Mouse (Mus musculus): Measurements from ENCODE around the gene Hs2st1. TPM values are rescaled to one million over a fixed set of nuclear protein-coding genes. Genes with fewer than 3 reads are reported as not detected.

The Hs2st1 gene
- polyA plus RNA-seq, 1 experiment from 2014 or later, result 18.3 TPM

- Histone ChIP-seq H3K27ac (ENCODE audit: low read depth, low read length) (no peak overlapping the region), H3K4me3 (ENCODE audit: low read depth, low read length) (no peak overlapping the region), H3K9ac (ENCODE audit: low read length) (no peak overlapping the region), H3K36me3 (ENCODE audit: control insufficient read depth, insufficient read depth, low read length) (peaks cover 11% of the 10 kb centered on the region; the same call in 1 of the 2 replicates), H3K4me1 (ENCODE audit: control insufficient read depth, insufficient read depth, low read length) (no peaks in the 10 kb centered on the region), H3K27me3 (replicated peaks; ENCODE audit: control insufficient read depth, insufficient read depth, low read length) (no peaks in the 10 kb centered on the region), H3K4me2 (ENCODE audit: low read length) (no peak overlapping the region), H3K9me3 (replicated peaks; ENCODE audit: control insufficient read depth, low read length) (no peaks in the 10 kb centered on the region)
- DNase-seq (ENCODE audit: low spot score) (no peak), ATAC-seq (no peak)
- 95% methylated on average over 16 of the region's 16 CpGs for WGBS
Measured at GRCm38 (mm10) chr3:144435281-144435680, 134.7 kb downstream of the Hs2st1 start.

DNA sequence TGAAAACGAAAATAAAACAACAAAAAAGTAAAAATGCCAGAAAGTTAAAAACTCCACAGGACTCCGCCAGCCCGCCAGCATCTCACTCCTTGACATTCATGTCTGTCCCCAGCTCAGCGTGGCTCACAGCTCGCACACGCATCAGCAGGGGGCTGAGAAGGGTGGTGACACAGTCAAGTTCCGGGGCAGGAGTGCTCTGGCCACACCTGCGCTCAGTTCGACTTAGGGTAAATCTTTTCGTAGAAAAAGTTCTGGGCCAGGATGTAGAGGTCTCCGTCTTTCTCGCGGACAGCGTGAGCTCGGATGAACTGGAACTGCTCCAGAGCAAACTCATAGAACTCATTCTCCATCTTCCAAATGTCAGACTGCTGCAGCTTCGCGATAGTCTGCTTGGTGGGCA, 135.7 kb downstream of the Hs2st1 start:
- no peak for ATAC-seq
- DNase-seq (ENCODE audit: low spot score), result no peak
- H3K4me3 ChIP-seq (ENCODE audit: low read depth, low read length), result no peak overlapping the region
- H3K9ac ChIP-seq (ENCODE audit: low read length), result no peak overlapping the region
- 94% methylated on average over 17 of the region's 17 CpGs for whole genome bisulfite sequencing
- peaks cover 11% of the 10 kb centered on the region; the same call in 1 of the 2 replicates for H3K36me3 ChIP-seq (ENCODE audit: control insufficient read depth, insufficient read depth, low read length)
- no peak overlapping the region for H3K27ac ChIP-seq (ENCODE audit: low read depth, low read length)
- no peaks in the 10 kb centered on the region for H3K9me3 ChIP-seq (replicated peaks; ENCODE audit: control insufficient read depth, low read length)
- no peaks in the 10 kb centered on the region for H3K27me3 ChIP-seq (replicated peaks; ENCODE audit: control insufficient read depth, insufficient read depth, low read length)
- no peaks in the 10 kb centered on the region for H3K4me1 ChIP-seq (ENCODE audit: control insufficient read depth, insufficient read depth, low read length)
- no peak overlapping the region for H3K4me2 ChIP-seq (ENCODE audit: low read length)

DNA sequence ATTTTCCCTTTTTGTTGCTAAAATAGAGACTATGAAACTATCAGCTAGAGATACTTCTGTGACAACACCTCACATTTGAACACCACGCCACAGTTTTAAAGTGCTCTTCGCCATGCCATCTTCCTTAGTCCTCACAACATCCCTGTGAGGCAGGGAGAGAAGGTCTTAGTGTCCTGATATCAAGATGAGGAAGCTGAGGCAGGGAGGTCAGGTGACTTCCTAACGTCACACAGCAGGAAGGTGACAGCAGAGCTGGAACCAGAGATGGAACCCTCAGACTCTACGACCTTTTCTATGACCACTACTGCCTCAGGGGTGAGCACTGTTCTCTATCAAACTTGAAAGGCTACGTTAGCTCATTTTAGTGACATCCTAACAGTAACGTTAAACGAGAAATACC, 136.9 kb downstream of the Hs2st1 start:
- no peaks in the 10 kb centered on the region for H3K27me3 ChIP-seq (replicated peaks; ENCODE audit: control insufficient read depth, insufficient read depth, low read length)
- H3K9ac ChIP-seq (ENCODE audit: low read length), result no peak overlapping the region
- no peaks in the 10 kb centered on the region for H3K9me3 ChIP-seq (replicated peaks; ENCODE audit: control insufficient read depth, low read length)
- no peak for ATAC-seq
- no peak overlapping the region for H3K4me2 ChIP-seq (ENCODE audit: low read length)
- 95% methylated on average over 7 of the region's 7 CpGs for WGBS
- no peaks in the 10 kb centered on the region for H3K4me1 ChIP-seq (ENCODE audit: control insufficient read depth, insufficient read depth, low read length)
- H3K4me3 ChIP-seq (ENCODE audit: low read depth, low read length), result no peak overlapping the region
- no peak overlapping the region for H3K27ac ChIP-seq (ENCODE audit: low read depth, low read length)
- no peak for DNase-seq (ENCODE audit: low spot score)
- H3K36me3 ChIP-seq (ENCODE audit: control insufficient read depth, insufficient read depth, low read length), result peaks cover 7% of the 10 kb centered on the region; the same call in 1 of the 2 replicates

DNA sequence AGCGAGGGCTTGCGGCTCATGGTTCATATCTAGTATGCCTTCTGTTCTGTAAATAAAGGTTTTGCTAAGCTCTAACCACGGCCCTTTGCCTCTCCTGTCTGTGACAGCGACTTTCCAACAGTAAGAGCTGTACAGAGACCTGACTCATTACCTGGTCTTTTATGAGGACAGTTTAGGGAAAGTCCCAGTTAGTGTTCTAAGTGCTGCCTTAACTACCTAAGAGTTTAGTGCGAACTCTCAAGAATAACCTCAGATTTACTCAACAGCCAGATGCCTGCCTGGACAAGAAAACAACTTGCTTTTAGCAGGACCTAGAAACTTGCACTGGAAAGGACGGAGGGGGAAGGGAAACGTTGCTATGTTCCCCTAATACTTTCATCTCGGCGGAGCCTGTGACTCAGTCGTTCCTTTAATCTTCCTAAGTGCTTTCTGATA, 137.8 kb downstream of the Hs2st1 start:
- DNase-seq (ENCODE audit: low spot score), result no peak
- ATAC-seq, result no peak
- Histone ChIP-seq H3K4me1 (ENCODE audit: control insufficient read depth, insufficient read depth, low read length) (no peaks in the 10 kb centered on the region), H3K36me3 (ENCODE audit: control insufficient read depth, insufficient read depth, low read length) (peaks cover 7% of the 10 kb centered on the region; the same call in 1 of the 2 replicates), H3K9ac (ENCODE audit: low read length) (no peak overlapping the region), H3K27ac (ENCODE audit: low read depth, low read length) (no peak overlapping the region), H3K9me3 (replicated peaks; ENCODE audit: control insufficient read depth, low read length) (no peaks in the 10 kb centered on the region), H3K4me3 (ENCODE audit: low read depth, low read length) (no peak overlapping the region), H3K27me3 (replicated peaks; ENCODE audit: control insufficient read depth, insufficient read depth, low read length) (no peaks in the 10 kb centered on the region), H3K4me2 (ENCODE audit: low read length) (no peak overlapping the region)
- 88% methylated on average over 10 of the region's 10 CpGs for WGBS

DNA sequence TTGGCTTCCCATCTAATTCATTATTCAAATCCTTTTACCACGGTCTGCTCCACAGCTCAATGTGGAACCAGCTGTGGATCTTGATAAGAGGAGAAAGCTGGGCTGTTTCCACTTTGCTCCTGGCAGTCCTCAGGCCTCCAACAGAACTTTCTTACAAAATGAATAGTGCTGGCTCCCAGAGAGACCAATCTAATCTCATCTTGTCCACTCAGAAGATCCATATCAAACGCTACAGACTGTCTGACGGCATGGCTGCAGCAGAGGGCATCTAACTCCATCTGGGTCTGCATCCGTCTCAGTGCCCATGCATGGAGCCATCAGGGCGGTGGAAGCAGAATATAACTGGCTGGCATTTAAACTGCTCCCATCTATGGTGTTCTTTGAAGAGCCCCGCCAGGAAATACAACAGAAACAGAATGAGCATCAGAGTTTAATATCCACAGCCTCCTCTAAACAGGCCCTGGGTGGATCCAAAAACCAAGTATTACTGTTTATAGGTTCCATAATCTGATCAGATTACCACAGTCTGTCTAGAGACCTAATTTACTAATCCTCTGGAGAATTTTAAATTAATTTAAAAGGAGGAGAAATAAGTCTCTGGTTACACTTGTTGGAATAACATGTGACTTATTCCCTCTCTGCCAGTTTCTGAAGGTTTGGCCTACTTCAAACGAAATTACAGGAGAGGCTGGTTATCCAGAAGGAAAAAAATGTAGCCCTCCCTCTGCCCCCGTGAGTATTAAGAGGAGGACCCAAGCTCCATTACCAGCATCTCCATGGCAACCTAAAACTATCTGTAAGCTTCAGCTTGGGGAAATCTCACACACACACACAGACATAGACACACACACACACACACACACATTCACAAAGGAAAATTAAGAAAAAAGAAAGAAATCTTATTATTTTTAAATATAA, 141.2 kb downstream of the Hs2st1 start:
- no peak for ATAC-seq

DNA sequence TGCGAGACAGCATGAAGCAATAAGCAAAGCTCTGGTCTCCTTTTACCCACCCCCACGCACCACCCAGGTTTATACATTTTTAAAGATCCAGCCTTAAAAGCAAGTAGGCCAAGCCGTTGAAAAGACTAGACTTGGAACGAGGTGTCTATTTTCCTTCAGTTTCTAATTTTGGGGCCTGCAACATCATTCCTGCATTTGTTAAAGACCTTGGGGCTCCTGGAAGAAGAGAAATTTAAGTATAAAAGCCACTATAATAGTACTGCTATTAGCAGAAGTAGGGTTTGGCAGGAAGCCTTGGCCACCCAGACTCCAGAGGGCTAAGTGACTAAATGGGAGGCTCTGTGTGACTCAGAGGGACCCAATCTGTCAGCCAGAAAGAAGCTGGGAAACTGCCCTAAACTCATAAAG, 144.9 kb downstream of the Hs2st1 start:
- no peak overlapping the region for H3K4me3 ChIP-seq (ENCODE audit: low read depth, low read length)
- H3K27ac ChIP-seq (ENCODE audit: low read depth, low read length), result no peak overlapping the region
- no peaks in the 10 kb centered on the region for H3K9me3 ChIP-seq (replicated peaks; ENCODE audit: control insufficient read depth, low read length)
- no peak overlapping the region for H3K4me2 ChIP-seq (ENCODE audit: low read length)
- H3K36me3 ChIP-seq (ENCODE audit: control insufficient read depth, insufficient read depth, low read length), result peaks cover 5% of the 10 kb centered on the region; the same call in 1 of the 2 replicates
- H3K27me3 ChIP-seq (replicated peaks; ENCODE audit: control insufficient read depth, insufficient read depth, low read length), result no peaks in the 10 kb centered on the region
- no peak overlapping the region for H3K9ac ChIP-seq (ENCODE audit: low read length)
- WGBS, result 58% methylated on average over 4 of the region's 4 CpGs
- ATAC-seq (peak; percentile 32), DNase-seq (ENCODE audit: low spot score) (peak; percentile 68)
- peaks cover 10% of the 10 kb centered on the region; the same call in 1 of the 2 replicates for H3K4me1 ChIP-seq (ENCODE audit: control insufficient read depth, insufficient read depth, low read length)

More for the DNA sequence above, 141.2 kb downstream of the Hs2st1 start:
- Histone ChIP-seq H3K9ac (ENCODE audit: low read length) (no peak overlapping the region), H3K4me2 (ENCODE audit: low read length) (no peak overlapping the region), H3K4me3 (ENCODE audit: low read depth, low read length) (no peak overlapping the region), H3K4me1 (ENCODE audit: control insufficient read depth, insufficient read depth, low read length) (peaks cover 6% of the 10 kb centered on the region; the same call in 1 of the 2 replicates), H3K27ac (ENCODE audit: low read depth, low read length) (no peak overlapping the region), H3K27me3 (replicated peaks; ENCODE audit: control insufficient read depth, insufficient read depth, low read length) (no peaks in the 10 kb centered on the region), H3K9me3 (replicated peaks; ENCODE audit: control insufficient read depth, low read length) (no peaks in the 10 kb centered on the region), H3K36me3 (ENCODE audit: control insufficient read depth, insufficient read depth, low read length) (peaks cover 5% of the 10 kb centered on the region; the same call in 1 of the 2 replicates)
- WGBS, result 75% methylated on average over 8 of the region's 8 CpGs
- DNase-seq (ENCODE audit: low spot score), result no peak

GRCm38 (mm10) chr3:144421404-144422180, 148.4 kb downstream of the Hs2st1 start:
- H3K9ac ChIP-seq (ENCODE audit: low read length), result no peak overlapping the region
- DNase-seq (ENCODE audit: low spot score) (peak; percentile 49), ATAC-seq (peak; percentile 28; the same call in 1 of the 2 replicates)
- H3K9me3 ChIP-seq (replicated peaks; ENCODE audit: control insufficient read depth, low read length), result no peaks in the 10 kb centered on the region
- peaks cover 10% of the 10 kb centered on the region; the same call in 1 of the 2 replicates for H3K4me1 ChIP-seq (ENCODE audit: control insufficient read depth, insufficient read depth, low read length)
- 36% methylated on average over 7 of the region's 7 CpGs for WGBS
- H3K36me3 ChIP-seq (ENCODE audit: control insufficient read depth, insufficient read depth, low read length), result peaks cover 2% of the 10 kb centered on the region; the same call in 1 of the 2 replicates
- H3K4me2 ChIP-seq (ENCODE audit: low read length), result no peak overlapping the region
- no peak overlapping the region for H3K4me3 ChIP-seq (ENCODE audit: low read depth, low read length)
- no peak overlapping the region for H3K27ac ChIP-seq (ENCODE audit: low read depth, low read length)
- H3K27me3 ChIP-seq (replicated peaks; ENCODE audit: control insufficient read depth, insufficient read depth, low read length), result no peaks in the 10 kb centered on the region

DNA sequence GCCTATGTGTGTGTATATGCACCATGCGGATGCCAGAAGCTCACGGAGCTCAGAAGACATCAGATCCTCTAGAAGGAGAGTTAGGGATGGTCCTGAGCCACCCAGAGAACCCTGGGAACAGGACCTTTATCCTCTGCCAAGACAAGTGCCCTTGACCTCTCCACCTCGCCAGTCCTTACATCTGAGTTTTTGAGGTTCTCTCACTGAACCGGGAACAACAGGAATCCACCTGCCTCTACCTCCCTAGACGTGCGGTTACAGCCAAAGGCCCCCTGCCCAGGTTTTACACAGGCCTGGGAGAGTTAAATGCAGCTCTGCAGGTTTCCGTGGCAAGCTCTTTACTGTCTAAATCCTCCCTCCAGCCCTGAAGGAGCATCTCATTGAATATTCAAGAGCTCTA, 156.2 kb downstream of the Hs2st1 start:
- Histone ChIP-seq H3K9me3 (replicated peaks; ENCODE audit: control insufficient read depth, low read length) (no peaks in the 10 kb centered on the region), H3K4me3 (ENCODE audit: low read depth, low read length) (no peak overlapping the region), H3K27me3 (replicated peaks; ENCODE audit: control insufficient read depth, insufficient read depth, low read length) (no peaks in the 10 kb centered on the region), H3K9ac (ENCODE audit: low read length) (no peak overlapping the region), H3K36me3 (ENCODE audit: control insufficient read depth, insufficient read depth, low read length) (no peaks in the 10 kb centered on the region), H3K27ac (ENCODE audit: low read depth, low read length) (0 out of 2 replicates have a peak overlapping the region, but pooled peaks have one; percentile 5), H3K4me2 (ENCODE audit: low read length) (no peak overlapping the region), H3K4me1 (ENCODE audit: control insufficient read depth, insufficient read depth, low read length) (peaks cover 21% of the 10 kb centered on the region)
- ATAC-seq, result no peak
- DNase-seq (ENCODE audit: low spot score), result no peak
- 46% methylated on average over 7 of the region's 7 CpGs for WGBS
